Mouse (Mus musculus): ENCODE measurements around the gene Olfr74.
"Not testable (repeated sequence)": the region's sequence is repeated elsewhere in the genome, so short reads cannot be mapped to it uniquely, and the experiment has no call there.

Olfr74 gene

DNA sequence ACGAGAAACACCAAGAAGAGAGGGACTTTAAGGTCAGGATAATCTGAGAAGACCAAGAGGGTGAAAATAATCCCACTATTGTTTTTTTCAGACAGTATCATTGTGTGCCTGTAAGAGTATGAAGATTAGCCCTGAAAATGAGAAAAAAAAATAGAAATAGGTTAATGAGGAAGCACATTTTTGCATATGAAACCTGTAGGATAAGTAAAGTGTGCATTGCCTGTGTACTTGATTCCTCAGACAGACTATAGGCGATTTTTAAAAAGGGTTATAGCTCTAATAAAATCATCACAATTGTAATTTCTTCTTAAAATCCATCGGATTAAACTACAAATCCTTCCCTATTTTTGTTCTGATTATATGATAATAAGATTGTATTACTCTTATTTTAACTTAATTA lies at the start of gene Olfr74:
Olfr74 (minus strand) TSS at position 101 of the 400 bp plus-strand sequence.
- no peak for DNase-seq

DNA sequence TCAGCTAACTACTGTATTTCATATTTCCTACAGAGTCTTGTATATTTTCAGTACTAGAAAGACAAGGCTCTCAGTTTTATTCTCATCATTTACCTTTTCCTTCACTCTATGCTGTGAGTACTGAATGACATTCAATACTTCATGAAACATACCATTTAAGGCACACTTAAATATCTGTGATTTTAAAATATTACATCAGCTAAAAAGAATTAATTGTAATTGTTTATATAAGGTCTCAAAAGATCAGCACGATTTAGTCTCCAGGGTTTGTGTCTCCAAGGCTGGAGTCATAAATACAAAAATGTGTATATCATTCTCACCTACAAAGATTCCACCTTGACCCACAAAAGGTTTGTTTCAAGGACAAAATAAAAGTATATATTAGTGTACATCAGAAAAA lies 48.0 kb upstream of the Olfr74 start, which contains the start of gene Olfr1161:
Olfr1161 (plus strand) TSS at position 301 of the 400 bp plus-strand sequence.
- DNase-seq = not testable (repeated sequence)

GRCm38 (mm10) chr2:88007515-88008318 lies 33.3 kb upstream of the Olfr74 start, which contains the start of gene Olfr1160:
Gene Olfr1160, minus strand, starts transcription at chr2:88008268.
- no peak for DNase-seq

DNA sequence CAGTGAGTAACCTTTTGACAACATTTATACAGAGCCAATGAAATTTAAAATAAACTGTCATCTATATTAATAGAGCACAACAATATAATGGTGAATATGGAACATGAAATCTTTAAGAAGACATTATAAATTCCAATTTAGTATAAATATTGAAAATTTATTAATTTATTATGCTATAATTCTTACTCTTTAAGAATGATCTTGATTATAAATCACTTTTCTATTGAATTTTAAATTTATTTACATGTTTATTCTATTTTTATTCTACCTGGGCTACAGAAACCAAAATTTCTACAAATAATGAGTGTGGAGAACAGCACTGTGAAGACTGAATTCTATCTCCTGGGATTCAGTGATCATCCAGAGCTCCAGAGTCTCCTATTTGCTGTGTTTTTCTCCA lies 15.3 kb upstream of the Olfr74 start, which contains the start of gene Olfr1158:
Olfr1158 (plus strand) TSS at position 301 of the 400 bp plus-strand sequence.
- DNase-seq = no peak

GRCm38 (mm10) chr2:87968199-87968598 lies 6.3 kb downstream of the Olfr74 start, which contains the start of gene Olfr1157:
Gene Olfr1157, minus strand, starts transcription at chr2:87968299.
- DNase-seq = no peak

DNA sequence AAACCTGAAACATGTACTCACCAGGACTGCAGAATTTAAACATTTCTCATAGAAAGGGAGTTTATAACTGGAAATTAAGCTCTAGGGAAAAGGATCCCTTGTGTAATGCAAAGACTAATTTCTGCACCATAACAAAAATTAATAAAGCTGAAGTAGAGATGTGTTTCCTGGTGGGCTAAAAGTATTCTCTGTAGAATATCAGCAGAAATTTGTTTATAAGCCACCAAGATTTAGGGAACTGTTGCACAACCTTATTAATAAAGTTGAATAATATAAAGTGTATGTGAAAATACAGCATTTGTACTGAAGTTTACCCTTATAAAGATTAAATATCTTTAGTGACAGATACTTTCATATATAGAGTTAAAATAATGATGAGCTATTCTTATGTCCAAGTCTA lies 21.5 kb downstream of the Olfr74 start, which contains the start of gene Olfr1156:
Olfr1156 (minus strand) TSS at position 101 of the 400 bp plus-strand sequence.
- no peak for DNase-seq

- no peak for DNase-seq
Observed at GRCm38 (mm10) chr2:87945037-87945436, 29.4 kb downstream of the Olfr74 start, which contains the start of gene Olfr1155. Gene Olfr1155, minus strand, starts transcription at chr2:87945137.

All from layer of hippocampus, adult 9-11 months (tissue).